Comparison of ENCODE assay signal across 8 mouse cellular contexts in the genomic region with DNA sequence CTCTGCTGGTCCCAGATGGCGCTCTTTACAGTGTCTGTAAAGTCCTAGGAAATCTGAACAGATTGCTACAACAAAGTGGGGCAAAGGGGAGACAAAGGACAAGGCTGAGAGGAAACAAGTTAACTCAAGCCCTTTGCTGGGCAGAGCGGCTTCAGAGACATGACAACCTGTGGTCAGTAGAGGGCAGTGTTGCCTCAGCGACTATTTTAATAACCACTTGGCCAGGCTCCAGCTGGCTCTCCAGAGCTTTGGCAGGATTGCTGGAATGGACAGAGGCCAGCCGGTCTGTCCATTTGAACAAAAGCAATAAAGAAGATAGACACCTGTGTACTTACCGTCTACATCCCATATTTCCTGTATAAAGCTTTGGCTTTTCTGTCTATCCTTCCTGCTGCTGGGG. TPM values are rescaled to one million over a fixed set of nuclear protein-coding genes. Genes with fewer than 3 reads are reported as not detected.
DNase-seq lines count a peak whose midpoint lies in the region; ATAC-seq and TF ChIP-seq lines count a peak whose summit lies in the region.

No protein-coding gene starts in this region.

- WGBS in forebrain, embryonic 14.5 days: 0% methylated on average over 5 of the region's 5 CpGs

- no peak overlapping the region for H3K4me3 ChIP-seq in CH12.LX (replicated peaks in 1 of 3; ENCODE audit: low read depth in 2 of 3, low read length in 2 of 3, poor library complexity in 1 of 3)
- H3K4me3 ChIP-seq in forebrain, embryonic 14.5 days (ENCODE audit: low read depth, low read length): no peak overlapping the region

- in situ Hi-C loops in CH12.LX (cut with MboI; ENCODE audit: low pct_ligation_motif_present, low pct_unique_long_range_greater_than_20kb, low sequenced_read_pairs): no loop called here

- H3K79me2 ChIP-seq in CH12.LX (replicated peaks; ENCODE audit: control insufficient read depth, extremely low read depth, insufficient read depth, poor library complexity, severe bottlenecking): no peaks in the 10 kb centered on the region

- ATAC-seq in forebrain, embryonic 14.5 days: peak; percentile 43

- H3K9ac ChIP-seq in CH12.LX (ENCODE audit: insufficient read depth, low read depth): no peak overlapping the region
- H3K9ac ChIP-seq in forebrain, embryonic 14.5 days (ENCODE audit: low read length): peak overlapping the region; percentile 1; the same call in 1 of the 2 replicates

- H3K9me3 ChIP-seq in CH12.LX (replicated peaks; ENCODE audit: low read length): no peaks in the 10 kb centered on the region
- H3K9me3 ChIP-seq in forebrain, embryonic 14.5 days (replicated peaks; ENCODE audit: control insufficient read depth, low read length): no peaks in the 10 kb centered on the region

- dilution Hi-C loops in CH12.LX (cut with MboI; ENCODE audit: extremely low pct_ligation_motif_present, extremely low pct_unique_long_range_greater_than_20kb, low sequenced_read_pairs): no loop called here

- peaks cover 0 to 5% of the 10 kb centered on the region in 2 experiments; a peak in 2 of 4 replicates for H3K4me1 ChIP-seq in CH12.LX (ENCODE audit: control insufficient read depth in 1 of 2, insufficient read depth in 2 of 2)
- H3K4me1 ChIP-seq in forebrain, embryonic 14.5 days (ENCODE audit: control insufficient read depth, insufficient read depth, low read length): peaks cover 30% of the 10 kb centered on the region

- TF ChIP-seq POLR2A in CH12.LX (IDR thresholded peaks at IDR 0.05; ENCODE audit: low read depth, low read length): no peak

- no peak overlapping the region for H3K27ac ChIP-seq in CH12.LX (ENCODE audit: insufficient read depth, low read depth)
- peak overlapping the region; percentile 59 for H3K27ac ChIP-seq in forebrain, embryonic 14.5 days (ENCODE audit: low read depth, low read length)

- H3K36me3 ChIP-seq in CH12.LX (replicated peaks in 1 of 2; ENCODE audit: control insufficient read depth in 1 of 2, insufficient read depth in 1 of 2, low read length in 1 of 2): no peaks in the 10 kb centered on the region
- no peaks in the 10 kb centered on the region for H3K36me3 ChIP-seq in forebrain, embryonic 14.5 days (ENCODE audit: control insufficient read depth, insufficient read depth, low read length)

- H3K27me3 ChIP-seq in CH12.LX (replicated peaks): peaks cover 43% of the 10 kb centered on the region
- H3K27me3 ChIP-seq in forebrain, embryonic 14.5 days (replicated peaks; ENCODE audit: control insufficient read depth, insufficient read depth, low read length): no peaks in the 10 kb centered on the region

- DNase-seq in CH12.LX (ENCODE audit: extremely low read depth): peak; percentile 48
- DNase-seq in brain, adult 2 months (ENCODE audit: low read depth, low spot score): peak; percentile 93
- DNase-seq in forebrain, embryonic 14.5 days (ENCODE audit: low spot score): peak; percentile 90
- peak; percentile 94 for DNase-seq in heart, postnatal 4 days
- peak; percentile 67 to 87 for DNase-seq in layer of hippocampus, adult 18-20 months (ENCODE audit: low spot score in 2 of 2)
- DNase-seq in lung, postnatal 14 days: peak; percentile 92
- DNase-seq in retina, postnatal 1 day: peak; percentile 93
- DNase-seq in urinary bladder, adult 18-20 months (ENCODE audit: low spot score in 2 of 2): peak; percentile 58 to 74

- peak; percentile 80 for TF ChIP-seq RAD21 in CH12.LX (IDR thresholded peaks at IDR 0.05; ENCODE audit: low read depth, low read length)

- no peak for TF ChIP-seq EP300 in CH12.LX (IDR thresholded peaks at IDR 0.05; ENCODE audit: low read length)

- TF ChIP-seq CTCF in CH12.LX (conservative IDR thresholded peaks at IDR 0.05 in 1 of 2, IDR thresholded peaks at IDR 0.05 in 1 of 2; ENCODE audit: low read depth in 2 of 2, low read length in 2 of 2): peak; percentile 65 to 83

- no peak overlapping the region for H3K4me2 ChIP-seq in CH12.LX (ENCODE audit: insufficient read depth, low read depth, poor library complexity, severe bottlenecking)
- no peak overlapping the region for H3K4me2 ChIP-seq in forebrain, embryonic 14.5 days (ENCODE audit: low read length)

TF ChIP-seq in CH12.LX, 34 proteins besides CTCF, POLR2A, EP300 and RAD21:
- TF ChIP-seq NELFE (IDR thresholded peaks at IDR 0.05; ENCODE audit: low read depth, low read length) (no peak), ZNF384 (IDR thresholded peaks at IDR 0.05; ENCODE audit: low read depth, low read length) (no peak), SMC3 (IDR thresholded peaks at IDR 0.05; ENCODE audit: low read depth, low read length) (peak; percentile 35)

RNA-seq across cellular contexts. Expression of a gene that starts 16.0 kb away (rescaled TPM):
- total RNA-seq in CH12.LX (2012; rRNA removed): not detected in 2 replicates
- total RNA-seq in CH12.LX (2014; rRNA removed): not detected in 2 replicates
- not detected in 2 replicates for polyA plus RNA-seq in CH12.LX (2012; ENCODE audit: insufficient read length, low read depth)
- polyA plus RNA-seq in forebrain, embryonic 14.5 days (2014; fragmentation: Nextera tagmentation; extraction: Ambion mirVana): 36.1 and 44.6 TPM in 2 replicates
- 1 to 10 TPM; 3.9 to 4.1 TPM for total RNA-seq in heart, postnatal 4 days (2021)
- 10 to 100 TPM; 23.5 to 26.6 TPM for total RNA-seq in layer of hippocampus, adult 18-20 months (2021)

Comparison
In these comparisons a context has a peak if more than half of its experiments do, and no peak if none do; other contexts are left out.
1. RNA of a gene that starts 16.0 kb away (total RNA-seq): 23.5 to 26.6 TPM in layer of hippocampus, adult 18-20 months; 3.9 to 4.1 TPM in heart, postnatal 4 days and not detected in CH12.LX; every median in the first group is over 4 times any median in the second.
2. Peak in every context shown above with its lines, with median percentiles within 50 percentile points of each other: DNase-seq.